Mouse (Mus musculus): ENCODE measurements around the gene Fggy. TPM values are rescaled to one million over a fixed set of nuclear protein-coding genes. Genes with fewer than 3 reads are reported as not detected.

Fggy gene
- polyA plus RNA-seq, 1 experiment from 2014 or later: 9.0 TPM

DNA sequence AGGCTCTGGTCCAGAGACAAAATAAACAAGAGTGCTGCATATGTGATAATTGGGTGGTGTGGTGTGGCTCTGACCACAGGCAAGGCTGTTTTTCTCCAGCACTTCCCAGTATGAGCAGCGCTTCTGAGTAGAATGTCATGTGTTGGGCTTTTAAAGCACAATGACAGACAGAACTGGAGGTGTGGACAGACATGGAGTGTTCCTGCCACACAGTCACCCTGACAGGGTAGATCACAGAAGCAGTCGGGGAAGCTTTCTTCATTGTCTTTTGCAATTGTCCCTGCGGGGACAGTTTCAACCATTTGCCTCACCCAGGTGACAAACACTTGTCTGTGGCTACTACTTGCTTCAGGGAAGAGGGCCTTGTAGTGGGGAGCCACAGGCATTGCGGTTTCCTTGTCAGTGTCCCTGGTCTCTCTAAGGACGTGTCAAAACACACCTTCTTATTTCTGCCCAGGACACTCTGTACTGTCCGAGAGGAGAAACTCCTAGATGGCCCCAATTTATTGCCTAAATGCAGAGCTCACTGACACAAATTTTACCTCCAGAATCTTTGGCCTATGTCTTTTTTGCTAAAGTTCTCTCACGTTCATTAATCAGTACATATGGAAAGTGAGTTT lies 183.9 kb downstream of the Fggy start:
- Histone ChIP-seq H3K27me3 (replicated peaks) (no peaks in the 10 kb centered on the region), H3K4me1 (no peaks in the 10 kb centered on the region), H3K9me3 (no peaks in the 10 kb centered on the region), H3K36me3 (no peaks in the 10 kb centered on the region), H3K4me2 (replicated peaks) (no peak overlapping the region), H3K9ac (no peak overlapping the region), H3K4me3 (no peak overlapping the region), H3K27ac (no peak overlapping the region)
- 71% methylated on average over 7 of the region's 7 CpGs for WGBS
- ATAC-seq (ENCODE audit: low FRiP score, low read depth): no peak

- WGBS: 36% methylated on average over 4 of the region's 4 CpGs
- Histone ChIP-seq H3K36me3 (no peaks in the 10 kb centered on the region), H3K4me1 (no peaks in the 10 kb centered on the region), H3K27ac (no peak overlapping the region), H3K4me3 (no peak overlapping the region), H3K9ac (no peak overlapping the region), H3K27me3 (replicated peaks) (no peaks in the 10 kb centered on the region), H3K4me2 (replicated peaks) (no peak overlapping the region), H3K9me3 (no peaks in the 10 kb centered on the region)
- ATAC-seq (ENCODE audit: low FRiP score, low read depth): no peak
These were observed 185.7 kb downstream of the Fggy start for GRCm38 (mm10) chr4:95742986-95743385.

DNA sequence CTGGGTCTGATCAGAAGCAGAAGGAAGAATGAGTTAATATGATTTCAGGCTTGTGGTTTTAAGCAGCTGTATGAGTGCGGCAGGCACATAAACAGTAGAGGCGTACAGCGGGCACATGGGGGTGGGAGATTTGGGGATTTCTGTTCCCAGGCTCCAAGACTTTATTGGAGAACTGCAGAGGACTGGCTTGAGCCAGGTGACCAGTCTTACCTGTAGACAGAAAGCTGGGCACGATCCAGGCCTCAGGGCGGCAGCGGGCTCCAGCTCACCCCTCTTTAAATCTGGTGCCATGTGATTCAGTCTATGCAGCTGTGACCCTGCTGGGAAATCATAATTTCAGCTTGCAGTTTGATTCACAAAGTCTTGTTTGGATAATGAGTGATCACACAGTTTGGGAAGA lies 189.6 kb downstream of the Fggy start:
- Histone ChIP-seq H3K9ac (no peak overlapping the region), H3K4me1 (no peaks in the 10 kb centered on the region), H3K4me2 (replicated peaks) (no peak overlapping the region), H3K27me3 (replicated peaks) (no peaks in the 10 kb centered on the region), H3K9me3 (no peaks in the 10 kb centered on the region), H3K36me3 (no peaks in the 10 kb centered on the region), H3K27ac (no peak overlapping the region), H3K4me3 (no peak overlapping the region)
- no peak for ATAC-seq (ENCODE audit: low FRiP score, low read depth)
- WGBS: 91% methylated on average over 6 of the region's 6 CpGs

DNA sequence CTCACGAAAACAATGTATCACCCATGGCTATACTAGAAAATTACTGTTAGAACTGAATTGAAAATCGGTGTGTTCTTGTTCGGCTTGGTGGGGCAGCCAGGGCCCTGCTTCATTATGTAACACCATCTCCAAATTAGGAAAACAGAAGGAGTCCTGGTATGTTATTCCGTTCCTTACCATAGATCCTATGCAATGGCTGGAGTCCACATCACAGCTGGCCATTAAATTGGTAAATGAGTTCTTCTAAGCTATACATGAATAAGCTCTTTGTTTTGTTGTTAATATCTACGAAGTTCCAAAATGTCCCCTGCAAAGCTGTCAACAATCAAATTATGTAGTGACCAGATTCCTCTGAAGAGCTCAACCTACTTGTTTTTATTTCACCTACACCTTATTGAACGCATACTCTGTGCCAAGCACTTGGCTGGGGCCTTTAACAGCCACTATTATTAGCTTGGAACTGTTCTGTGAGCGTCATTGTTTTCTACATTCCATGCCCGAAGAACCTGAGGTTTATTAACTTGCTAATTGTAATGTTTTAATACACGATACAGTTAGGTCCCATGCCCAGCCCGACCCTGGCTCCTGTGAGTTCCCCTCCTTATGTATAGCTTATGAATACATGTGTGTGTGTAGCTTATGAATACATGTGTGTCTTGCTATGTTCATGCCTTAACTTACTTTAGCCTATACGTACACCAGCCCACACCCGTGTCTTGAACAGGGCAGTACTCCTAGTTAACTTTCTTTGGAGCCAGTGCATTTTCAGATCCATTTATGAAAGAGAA lies 190.3 kb downstream of the Fggy start:
- H3K36me3 ChIP-seq: no peaks in the 10 kb centered on the region
- no peaks in the 10 kb centered on the region for H3K4me1 ChIP-seq
- H3K9me3 ChIP-seq: no peaks in the 10 kb centered on the region
- H3K4me2 ChIP-seq (replicated peaks): no peak overlapping the region
- H3K4me3 ChIP-seq: no peak overlapping the region
- no peak overlapping the region for H3K27ac ChIP-seq
- ATAC-seq (ENCODE audit: low FRiP score, low read depth): no peak
- H3K9ac ChIP-seq: no peak overlapping the region
- no peaks in the 10 kb centered on the region for H3K27me3 ChIP-seq (replicated peaks)
- WGBS: 81% methylated on average over 12 of the region's 12 CpGs

- 89% methylated on average over 5 of the region's 5 CpGs for WGBS
- no peak for ATAC-seq (ENCODE audit: low FRiP score, low read depth)
These were observed 192.9 kb downstream of the Fggy start for GRCm38 (mm10) chr4:95750186-95750585.

GRCm38 (mm10) chr4:95752538-95753188 lies 195.4 kb downstream of the Fggy start:
- no peaks in the 10 kb centered on the region for H3K36me3 ChIP-seq
- no peaks in the 10 kb centered on the region for H3K9me3 ChIP-seq
- no peak overlapping the region for H3K4me2 ChIP-seq (replicated peaks)
- H3K27me3 ChIP-seq (replicated peaks): no peaks in the 10 kb centered on the region
- no peaks in the 10 kb centered on the region for H3K4me1 ChIP-seq
- 78% methylated on average over 6 of the region's 6 CpGs for WGBS
- ATAC-seq (ENCODE audit: low FRiP score, low read depth): no peak
- no peak overlapping the region for H3K27ac ChIP-seq
- no peak overlapping the region for H3K9ac ChIP-seq
- no peak overlapping the region for H3K4me3 ChIP-seq

More at GRCm38 (mm10) chr4:95750186-95750585, 192.9 kb downstream of the Fggy start:
- Histone ChIP-seq H3K4me2 (replicated peaks) (no peak overlapping the region), H3K4me1 (no peaks in the 10 kb centered on the region), H3K9ac (no peak overlapping the region), H3K36me3 (no peaks in the 10 kb centered on the region), H3K27me3 (replicated peaks) (no peaks in the 10 kb centered on the region), H3K27ac (no peak overlapping the region), H3K9me3 (no peaks in the 10 kb centered on the region), H3K4me3 (no peak overlapping the region)

DNA sequence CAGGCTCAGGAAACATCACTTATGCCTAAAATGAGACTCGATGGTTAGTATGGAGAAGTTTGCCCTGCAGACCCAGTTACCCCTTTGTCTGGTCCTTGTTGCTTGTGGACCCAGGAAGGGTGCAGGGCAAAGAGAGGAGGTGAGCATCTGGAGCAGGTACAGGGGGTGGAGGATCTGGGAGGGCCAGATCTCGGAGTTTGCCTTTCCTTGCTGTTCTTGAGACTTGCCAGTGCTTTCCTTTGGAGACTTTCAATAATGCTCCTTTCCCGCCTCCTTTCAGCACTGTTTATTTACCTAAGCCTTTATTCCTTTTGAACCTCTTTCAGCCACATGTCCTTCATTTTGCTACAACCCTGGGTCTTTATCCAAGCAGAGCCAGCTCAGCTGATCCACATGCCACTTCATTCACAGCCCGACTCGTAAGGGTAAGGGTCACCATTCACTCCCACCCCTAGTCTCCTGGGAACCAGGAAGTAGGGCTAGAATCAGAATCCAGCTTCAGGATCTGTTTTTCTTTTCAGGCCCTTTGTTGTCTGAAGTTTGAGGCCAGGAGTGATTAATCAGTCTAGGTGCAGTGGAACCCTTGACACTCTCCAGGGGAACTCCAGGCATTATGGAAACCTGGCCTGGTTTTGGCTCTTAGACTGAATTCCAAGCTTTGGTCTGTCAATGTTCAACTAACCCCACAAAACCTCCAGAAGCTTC lies 201.9 kb downstream of the Fggy start:
- no peak for ATAC-seq (ENCODE audit: low FRiP score, low read depth)

GRCm38 (mm10) chr4:95765359-95765758 lies 208.1 kb downstream of the Fggy start:
- Histone ChIP-seq H3K4me3 (no peak overlapping the region), H3K4me1 (no peaks in the 10 kb centered on the region), H3K36me3 (no peaks in the 10 kb centered on the region), H3K27ac (no peak overlapping the region), H3K27me3 (replicated peaks) (no peaks in the 10 kb centered on the region), H3K4me2 (replicated peaks) (no peak overlapping the region), H3K9ac (no peak overlapping the region), H3K9me3 (no peaks in the 10 kb centered on the region)
- no peak for ATAC-seq (ENCODE audit: low FRiP score, low read depth)
- 83% methylated on average over 2 of the region's 2 CpGs for WGBS

More for the DNA sequence above, 201.9 kb downstream of the Fggy start:
- no peaks in the 10 kb centered on the region for H3K27me3 ChIP-seq (replicated peaks)
- H3K4me1 ChIP-seq: no peaks in the 10 kb centered on the region
- no peak overlapping the region for H3K9ac ChIP-seq
- 58% methylated on average over 5 of the region's 5 CpGs for WGBS
- H3K27ac ChIP-seq: no peak overlapping the region
- no peaks in the 10 kb centered on the region for H3K36me3 ChIP-seq
- H3K9me3 ChIP-seq: no peaks in the 10 kb centered on the region
- H3K4me3 ChIP-seq: no peak overlapping the region
- no peak overlapping the region for H3K4me2 ChIP-seq (replicated peaks)

DNA sequence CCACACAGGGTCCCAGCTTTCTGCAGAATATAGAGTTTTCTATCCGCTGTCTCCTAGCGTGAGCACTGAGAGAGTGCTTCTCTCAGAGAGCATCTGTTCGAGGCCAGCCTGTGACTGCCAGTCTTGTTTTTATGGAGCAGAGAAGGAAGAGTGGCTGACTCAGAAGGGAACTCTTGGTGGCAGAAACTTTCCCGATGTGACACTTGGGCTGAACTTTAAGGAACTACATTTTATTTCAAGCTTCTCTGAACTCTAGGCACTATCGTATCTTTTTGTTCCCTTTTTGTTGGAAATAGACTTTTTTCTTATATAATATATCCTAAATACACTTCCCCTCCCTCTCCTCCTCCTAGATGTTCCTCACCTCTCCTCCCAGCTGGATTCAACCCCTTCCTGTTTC lies 213.2 kb downstream of the Fggy start:
- no peaks in the 10 kb centered on the region for H3K36me3 ChIP-seq
- H3K27me3 ChIP-seq (replicated peaks): no peaks in the 10 kb centered on the region
- H3K9me3 ChIP-seq: no peaks in the 10 kb centered on the region
- H3K4me2 ChIP-seq (replicated peaks): no peak overlapping the region
- no peak overlapping the region for H3K4me3 ChIP-seq
- peaks cover 5% of the 10 kb centered on the region; the same call in 1 of the 2 replicates for H3K4me1 ChIP-seq
- no peak overlapping the region for H3K9ac ChIP-seq
- WGBS: 83% methylated on average over 5 of the region's 5 CpGs
- ATAC-seq (ENCODE audit: low FRiP score, low read depth): no peak
- H3K27ac ChIP-seq: no peak overlapping the region

DNA sequence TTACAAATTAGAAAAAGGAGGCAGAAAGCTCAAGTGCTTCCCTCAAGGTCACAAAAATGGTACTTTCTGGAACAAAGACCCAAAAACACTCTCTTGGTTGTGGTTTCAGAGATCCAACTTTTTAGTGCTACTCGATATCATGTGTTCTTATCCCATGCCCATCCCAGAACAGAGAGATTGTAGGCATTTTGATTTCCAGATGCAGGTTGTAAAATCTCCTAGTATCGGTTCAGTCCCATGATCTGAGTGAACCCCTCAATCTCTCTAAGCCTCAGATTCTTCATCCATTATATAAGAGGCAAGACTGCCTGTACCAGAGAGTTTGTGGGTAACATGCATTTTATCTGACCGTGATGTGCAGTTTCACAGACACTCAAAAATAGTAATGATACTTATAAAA lies 214.2 kb downstream of the Fggy start:
- Histone ChIP-seq H3K9ac (no peak overlapping the region), H3K4me3 (no peak overlapping the region), H3K27me3 (replicated peaks) (no peaks in the 10 kb centered on the region), H3K27ac (no peak overlapping the region), H3K4me1 (peaks cover 5% of the 10 kb centered on the region; the same call in 1 of the 2 replicates), H3K4me2 (replicated peaks) (no peak overlapping the region), H3K36me3 (no peaks in the 10 kb centered on the region), H3K9me3 (no peaks in the 10 kb centered on the region)
- no peak for ATAC-seq (ENCODE audit: low FRiP score, low read depth)
- WGBS: 78% methylated on average over 3 of the region's 3 CpGs

- H3K4me2 ChIP-seq (replicated peaks): no peak overlapping the region
- no peak overlapping the region for H3K9ac ChIP-seq
- H3K4me3 ChIP-seq: no peak overlapping the region
- no peak overlapping the region for H3K27ac ChIP-seq
- H3K27me3 ChIP-seq (replicated peaks): no peaks in the 10 kb centered on the region
- 28% methylated on average over 4 of the region's 4 CpGs for WGBS
- H3K4me1 ChIP-seq: peaks cover 5% of the 10 kb centered on the region; the same call in 1 of the 2 replicates
- no peaks in the 10 kb centered on the region for H3K9me3 ChIP-seq
- ATAC-seq (ENCODE audit: low FRiP score, low read depth): no peak
- no peaks in the 10 kb centered on the region for H3K36me3 ChIP-seq
These were observed 214.6 kb downstream of the Fggy start for GRCm38 (mm10) chr4:95771945-95772344.

- peaks cover 5% of the 10 kb centered on the region; the same call in 1 of the 2 replicates for H3K4me1 ChIP-seq
- no peak overlapping the region for H3K4me3 ChIP-seq
- no peak overlapping the region for H3K27ac ChIP-seq
- H3K9me3 ChIP-seq: no peaks in the 10 kb centered on the region
- H3K36me3 ChIP-seq: no peaks in the 10 kb centered on the region
- 32% methylated on average over 3 of the region's 3 CpGs for WGBS
- H3K27me3 ChIP-seq (replicated peaks): no peaks in the 10 kb centered on the region
- H3K4me2 ChIP-seq (replicated peaks): no peak overlapping the region
- no peak for ATAC-seq (ENCODE audit: low FRiP score, low read depth)
- no peak overlapping the region for H3K9ac ChIP-seq
These were observed 215.4 kb downstream of the Fggy start for GRCm38 (mm10) chr4:95772663-95773062.
